Mouse (Mus musculus) mouse embryonic stem cell (cell line): ENCODE measurements around the gene Aloxe3.

Experiments
- in situ Hi-C, 2 experiments: fragments of 300-500 bp; cut with MboI; formaldehyde crosslinking; loops; 1 replicate in 1 of 2; 3 replicates in 1 of 2; pipeline ENCODE4 v1.14.3; 2019 to 2020; ENCODE audit warnings: low sequenced_read_pairs in 2 of 2, low pct_unique_long_range_greater_than_20kb in 1 of 2, mixed read lengths in 1 of 2; ENCODE audit not compliant: unreplicated experiment in 1 of 2

The Aloxe3 gene

GRCm38 (mm10) chr11:69147546-69147945 lies 21.9 kb downstream of the Aloxe3 start:
- in situ Hi-C loops = no loop called here

GRCm38 (mm10) chr11:69148451-69148960 lies 22.8 kb downstream of the Aloxe3 start:
- in situ Hi-C loops = no loop called here

- in situ Hi-C loops = no loop called here
Observed at GRCm38 (mm10) chr11:69149728-69150127, 24.0 kb downstream of the Aloxe3 start.

GRCm38 (mm10) chr11:69150444-69150843 lies 24.7 kb downstream of the Aloxe3 start:
- in situ Hi-C loops = no loop called here

GRCm38 (mm10) chr11:69151004-69151403 lies 25.3 kb downstream of the Aloxe3 start:
- in situ Hi-C loops = no loop called here

GRCm38 (mm10) chr11:69153831-69154230 lies 28.1 kb downstream of the Aloxe3 start:
- in situ Hi-C loops = no loop called here

GRCm38 (mm10) chr11:69155351-69155750 lies 29.7 kb downstream of the Aloxe3 start:
- in situ Hi-C loops = no loop called here

- in situ Hi-C loops = no loop called here
Observed at GRCm38 (mm10) chr11:69156800-69157199, 31.1 kb downstream of the Aloxe3 start, which contains the start of gene Alox12b. Gene Alox12b (plus strand): TSS chr11:69156989.

GRCm38 (mm10) chr11:69169313-69169712 lies 43.6 kb downstream of the Aloxe3 start:
- in situ Hi-C loops = no loop called here

GRCm38 (mm10) chr11:69171626-69172025 lies 45.9 kb downstream of the Aloxe3 start:
- in situ Hi-C loops = no loop called here

- in situ Hi-C loops = no loop called here
Observed at GRCm38 (mm10) chr11:69172606-69173005, 46.9 kb downstream of the Aloxe3 start.

- in situ Hi-C loops = no loop called here
Observed at GRCm38 (mm10) chr11:69174722-69175121, 49.0 kb downstream of the Aloxe3 start.

GRCm38 (mm10) chr11:69178525-69178924 lies 52.8 kb downstream of the Aloxe3 start:
- in situ Hi-C loops = no loop called here

GRCm38 (mm10) chr11:69179512-69179911 lies 53.8 kb downstream of the Aloxe3 start:
- in situ Hi-C loops = no loop called here

- in situ Hi-C loops = no loop called here
Observed at GRCm38 (mm10) chr11:69180120-69180519, 54.4 kb downstream of the Aloxe3 start.

GRCm38 (mm10) chr11:69185031-69185430 lies 59.3 kb downstream of the Aloxe3 start:
- in situ Hi-C loops = no loop called here

GRCm38 (mm10) chr11:69185936-69186335 lies 60.2 kb downstream of the Aloxe3 start:
- in situ Hi-C loops = no loop called here

GRCm38 (mm10) chr11:69192840-69193239 lies 67.1 kb downstream of the Aloxe3 start:
- in situ Hi-C loops = loop anchor here in 1 of 2 experiments (10.0 kb wide), 1 partner anchor 52 kb away; no protein-coding TSS in a partner anchor

- in situ Hi-C loops = loop anchor here (5.0 to 10.0 kb wide), 2 partner anchors 41 to 48 kb away; partner anchors contain the start of gene Gucy2e (in 1 of the 2)
Observed at GRCm38 (mm10) chr11:69196766-69197165, 71.1 kb downstream of the Aloxe3 start.

- in situ Hi-C loops = loop anchor here (5.0 to 10.0 kb wide), 2 partner anchors 40 to 48 kb away; partner anchors contain the start of gene Gucy2e (in 1 of the 2)
Observed at GRCm38 (mm10) chr11:69197194-69197593, 71.5 kb downstream of the Aloxe3 start.
